12 mouse cellular contexts compared by ENCODE assay signal in the genomic region with DNA sequence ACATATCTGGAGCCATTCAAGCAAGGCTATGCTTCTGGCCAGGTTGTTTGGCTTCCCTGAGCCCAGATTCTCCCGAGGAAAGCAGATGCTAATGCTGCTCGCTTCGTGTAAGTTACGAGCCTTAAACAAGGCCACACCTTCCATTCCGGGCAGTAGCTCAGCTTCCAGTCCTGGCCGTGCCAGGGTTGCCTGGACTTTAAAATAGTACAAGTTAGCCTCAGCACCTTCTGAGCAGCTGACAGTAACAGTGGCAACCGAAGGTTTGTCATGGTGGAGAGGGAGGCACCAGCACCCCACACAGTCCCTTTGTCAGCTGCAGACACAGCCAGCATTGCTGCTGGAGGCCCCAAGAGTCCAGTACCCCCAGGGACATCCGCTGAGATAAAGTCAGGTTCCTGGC.
DNase-seq lines count a peak whose midpoint lies in the region; ATAC-seq and TF ChIP-seq lines count a peak whose summit lies in the region.
"Had no signal": no experiment of that assay in that cellular context is flagged by ENCODE, and none has a peak within 500 bp of the region (broad histone marks: within the 10 kb centered on the region; RNA-seq: fewer than 3 reads in every experiment).

No protein-coding gene starts in this region.

- TF ChIP-seq POLR2A in heart, adult 2 months (IDR thresholded peaks at IDR 0.05; ENCODE audit: insufficient read depth, low read depth, low read length), result 0 out of 2 replicates have a peak, but pooled peaks have one; percentile 42

- peak overlapping the region; percentile 99 for H3K27ac ChIP-seq in heart, adult 2 months
- no peak overlapping the region for H3K27ac ChIP-seq in liver, postnatal 0 days (ENCODE audit: low read depth)
- H3K27ac ChIP-seq in heart, embryonic 15.5 days, result peak overlapping the region; percentile 75
- H3K27ac ChIP-seq in stomach, postnatal 0 days (replicated peaks), result 0 out of 2 replicates have a peak overlapping the region, but pooled peaks have one; percentile 61
- H3K27ac ChIP-seq: lung, embryonic 15.5 days had no signal

- TF ChIP-seq CTCF in heart, adult 2 months (IDR thresholded peaks at IDR 0.05), result no peak
- TF ChIP-seq CTCF in liver, postnatal 0 days (IDR thresholded peaks at IDR 0.05; ENCODE audit: low read depth), result no peak
- TF ChIP-seq CTCF in stomach, postnatal 0 days (IDR thresholded peaks at IDR 0.05; ENCODE audit: low read depth), result no peak

- peaks cover 2% of the 10 kb centered on the region for H3K36me3 ChIP-seq in heart, adult 2 months (ENCODE audit: control insufficient read depth, insufficient read depth, low read length)
- no peaks in the 10 kb centered on the region for H3K36me3 ChIP-seq in liver, postnatal 0 days (replicated peaks; ENCODE audit: insufficient read depth, low read length)
- no peaks in the 10 kb centered on the region for H3K36me3 ChIP-seq in heart, embryonic 15.5 days
- H3K36me3 ChIP-seq in stomach, postnatal 0 days (ENCODE audit: control insufficient read depth, insufficient read depth, low read length), result no peaks in the 10 kb centered on the region
- H3K36me3 ChIP-seq: lung, embryonic 15.5 days; midbrain, embryonic 12.5 days had no signal

- peak overlapping the region; percentile 62 for H3K9ac ChIP-seq in heart, adult 2 months (ENCODE audit: low read depth, low read length)
- H3K9ac ChIP-seq in liver, postnatal 0 days (replicated peaks), result 0 out of 2 replicates have a peak overlapping the region, but pooled peaks have one; percentile 11
- H3K9ac ChIP-seq in heart, embryonic 15.5 days, result no peak overlapping the region
- no peak overlapping the region for H3K9ac ChIP-seq in stomach, postnatal 0 days (ENCODE audit: low read length)
- H3K9ac ChIP-seq: lung, embryonic 15.5 days; midbrain, embryonic 12.5 days had no signal

- peaks cover 52% of the 10 kb centered on the region for H3K4me1 ChIP-seq in heart, adult 2 months (ENCODE audit: control insufficient read depth, insufficient read depth, low read length)
- peaks cover 29% of the 10 kb centered on the region for H3K4me1 ChIP-seq in liver, postnatal 0 days (ENCODE audit: insufficient read depth)
- peaks cover 66% of the 10 kb centered on the region for H3K4me1 ChIP-seq in heart, embryonic 15.5 days (replicated peaks)
- peaks cover 17% of the 10 kb centered on the region for H3K4me1 ChIP-seq in stomach, postnatal 0 days (replicated peaks; ENCODE audit: control insufficient read depth, insufficient read depth)

- DNase-seq in heart, adult 2 months, result peak in 1 of 2 experiments; percentile 63
- DNase-seq in heart, postnatal 25 days (ENCODE audit: low spot score), result no peak
- DNase-seq in liver, postnatal 0 days, result no peak
- no peak for DNase-seq in liver
- no peak for DNase-seq in stomach, postnatal 0 days (ENCODE audit: low spot score)
- DNase-seq in lung, postnatal 4 days, result no peak
- DNase-seq: adrenal gland, adult 8-10 months had no signal

- H3K79me2 ChIP-seq in heart, adult 2 months (replicated peaks; ENCODE audit: control insufficient read depth, insufficient read depth, low read length), result peaks cover 4% of the 10 kb centered on the region; the same call in 1 of the 2 replicates

- no peak overlapping the region for H3K4me3 ChIP-seq in heart, adult 2 months
- no peak overlapping the region for H3K4me3 ChIP-seq in liver, postnatal 0 days (ENCODE audit: low read depth, low read length)
- H3K4me3 ChIP-seq in heart, embryonic 15.5 days, result no peak overlapping the region
- no peak overlapping the region for H3K4me3 ChIP-seq in stomach, postnatal 0 days (ENCODE audit: low read depth, low read length)
- H3K4me3 ChIP-seq: lung, embryonic 15.5 days; midbrain, embryonic 12.5 days had no signal

- no peak for ATAC-seq in liver, postnatal 0 days
- ATAC-seq in heart, embryonic 15.5 days (replicated peaks; ENCODE audit: insufficient number of reproducible peaks, insufficient read depth, low FRiP score, low read depth), result no peak
- no peak for ATAC-seq in stomach, postnatal 0 days (ENCODE audit: low FRiP score, low TSS enrichment)
- ATAC-seq: CD4-positive, CD25-positive, alpha-beta regulatory T cell, adult 4 months; Patski had no signal

- WGBS in heart, adult 2 months, result 17% methylated on average over 8 of the region's 8 CpGs
- 72% methylated on average over 8 of the region's 8 CpGs for WGBS in liver, postnatal 0 days (ENCODE audit: insufficient replicate concordance)
- WGBS in heart, embryonic 15.5 days, result 32% methylated on average over 8 of the region's 8 CpGs
- 44% methylated on average over 8 of the region's 8 CpGs for WGBS in stomach, postnatal 0 days

- H3K4me2 ChIP-seq in liver, postnatal 0 days (ENCODE audit: low read depth, low read length), result no peak overlapping the region
- H3K4me2 ChIP-seq in heart, embryonic 15.5 days, result no peak overlapping the region
- H3K4me2 ChIP-seq in stomach, postnatal 0 days (replicated peaks; ENCODE audit: low read depth), result no peak overlapping the region
- H3K4me2 ChIP-seq: lung, embryonic 15.5 days; midbrain, embryonic 12.5 days had no signal

- TF ChIP-seq EP300 in heart, adult 2 months (IDR thresholded peaks at IDR 0.05; ENCODE audit: insufficient read depth, low read depth, low read length), result no peak
- no peak for TF ChIP-seq EP300 in liver, postnatal 0 days (IDR thresholded peaks at IDR 0.05; ENCODE audit: low read depth)
- TF ChIP-seq EP300 in stomach, postnatal 0 days (optimal IDR thresholded peaks at IDR 0.05), result no peak

- H3K9me3 ChIP-seq in liver, postnatal 0 days (ENCODE audit: low read length), result no peaks in the 10 kb centered on the region
- no peaks in the 10 kb centered on the region for H3K9me3 ChIP-seq in heart, embryonic 15.5 days (replicated peaks)
- no peaks in the 10 kb centered on the region for H3K9me3 ChIP-seq in stomach, postnatal 0 days (ENCODE audit: control insufficient read depth, low read length)
- H3K9me3 ChIP-seq: lung, embryonic 15.5 days; midbrain, embryonic 12.5 days had no signal

- intact Hi-C loops in heart, adult 2 months (cut with DNase I), result no loop called here
- intact Hi-C loops in heart, postnatal 25 days (cut with DNase I), result loop anchor here (2.0 kb wide), 1 partner anchor 14 kb away; no protein-coding TSS in a partner anchor

- H3K27me3 ChIP-seq in heart, adult 2 months (ENCODE audit: control insufficient read depth, insufficient read depth, low read length), result no peaks in the 10 kb centered on the region
- no peaks in the 10 kb centered on the region for H3K27me3 ChIP-seq in liver, postnatal 0 days (ENCODE audit: insufficient read depth, low read length)
- H3K27me3 ChIP-seq in heart, embryonic 15.5 days, result no peaks in the 10 kb centered on the region
- no peaks in the 10 kb centered on the region for H3K27me3 ChIP-seq in stomach, postnatal 0 days (ENCODE audit: control insufficient read depth, insufficient read depth, low read length)
- H3K27me3 ChIP-seq: lung, embryonic 15.5 days; midbrain, embryonic 12.5 days; Patski had no signal

Comparison
In these comparisons a context has a peak if more than half of its experiments do, and no peak if none do; other contexts are left out.
1. H3K9ac ChIP-seq: peak in heart, adult 2 months (single experiment) and liver, postnatal 0 days (single experiment); none in heart, embryonic 15.5 days (single experiment) and stomach, postnatal 0 days (single experiment).